Mouse (Mus musculus) erythroblast, embryonic 14.5 days (primary cell): ENCODE data around the gene Mbd4.

ENCODE experiments used
- GATA1 ChIP-seq: IDR thresholded peaks from 2 replicates; pipeline ENCODE4 v1.6.1; 2012; ENCODE audit warnings: low read length, inconsistent platforms, mixed read lengths
- TAL1 ChIP-seq: IDR thresholded peaks from 3 replicates; pipeline ENCODE4 v1.6.1; 2012; ENCODE audit warnings: low read length, inconsistent platforms, mixed read lengths

- TF ChIP-seq GATA1, result no peak
- TF ChIP-seq TAL1, result no peak
These were observed 6.1 kb upstream of the Mbd4 start for GRCm38 (mm10) chr6:115859258-115859657.
